In the genomic region with DNA sequence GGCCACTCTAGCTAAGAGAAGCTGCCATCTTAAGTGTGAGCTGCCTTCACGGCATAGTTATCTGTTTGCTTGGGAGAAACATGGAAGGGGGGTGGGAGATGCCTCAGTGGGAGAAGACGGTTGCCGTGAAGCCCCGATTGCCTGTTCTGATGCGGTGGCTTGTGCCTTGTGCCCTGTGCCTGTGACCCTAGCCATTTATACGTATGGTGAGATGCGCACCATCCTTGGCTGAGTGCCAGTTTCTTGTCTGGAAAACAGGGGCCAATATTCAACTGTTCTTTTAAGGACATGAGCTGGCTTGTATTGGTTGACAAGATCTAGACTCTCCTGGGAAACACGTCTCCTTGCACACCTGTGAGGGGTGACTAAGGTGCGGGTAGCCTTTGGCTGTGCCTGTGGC, we compare ENCODE assay signal across 19 mouse cellular contexts.
"Had no signal": no experiment of that assay in that cellular context is flagged by ENCODE, and none has a peak within 500 bp of the region (broad histone marks: within the 10 kb centered on the region; RNA-seq: fewer than 3 reads in every experiment).

No protein-coding gene starts in this region.

- H3K27me3 ChIP-seq: liver, embryonic 13.5 days; liver, embryonic 15.5 days; lung, embryonic 15.5 days; midbrain, embryonic 12.5 days; midbrain, embryonic 15.5 days; neural tube, embryonic 12.5 days; stomach, embryonic 15.5 days had no signal

- H3K4me1 ChIP-seq: liver, embryonic 13.5 days; liver, embryonic 15.5 days; lung, embryonic 15.5 days; midbrain, embryonic 12.5 days; midbrain, embryonic 15.5 days; neural tube, embryonic 12.5 days; stomach, embryonic 15.5 days had no signal

- ATAC-seq: liver, postnatal 0 days; lung, postnatal 0 days; midbrain, embryonic 15.5 days had no signal

- H3K9me3 ChIP-seq: liver, embryonic 13.5 days; liver, embryonic 15.5 days; lung, embryonic 15.5 days; megakaryocyte, embryonic 14.5 days; midbrain, embryonic 12.5 days; midbrain, embryonic 15.5 days; neural tube, embryonic 12.5 days; stomach, embryonic 15.5 days had no signal

- H3K4me3 ChIP-seq: liver, embryonic 13.5 days; liver, embryonic 15.5 days; lung, embryonic 15.5 days; megakaryocyte, embryonic 14.5 days; midbrain, embryonic 12.5 days; midbrain, embryonic 15.5 days; neural tube, embryonic 12.5 days; stomach, embryonic 15.5 days had no signal

- H3K27ac ChIP-seq: liver, embryonic 13.5 days; liver, embryonic 15.5 days; lung, embryonic 15.5 days; macrophage; midbrain, embryonic 12.5 days; midbrain, embryonic 15.5 days; neural tube, embryonic 12.5 days; stomach, embryonic 15.5 days had no signal

- H3K36me3 ChIP-seq: liver, embryonic 13.5 days; liver, embryonic 15.5 days; lung, embryonic 15.5 days; midbrain, embryonic 12.5 days; midbrain, embryonic 15.5 days; neural tube, embryonic 12.5 days; stomach, embryonic 15.5 days had no signal

- H3K4me2 ChIP-seq: liver, embryonic 11.5 days; liver, embryonic 13.5 days; liver, embryonic 15.5 days; lung, embryonic 15.5 days; midbrain, embryonic 12.5 days; midbrain, embryonic 15.5 days; neural tube, embryonic 12.5 days; stomach, embryonic 15.5 days had no signal

- DNase-seq: liver, embryonic 13.5 days; liver, postnatal 0 days; lung, adult 2 months; lung, postnatal 14 days; lung, postnatal 36 days; right cerebral cortex, postnatal 14 days; thymus, adult 2 months; thymus, postnatal 25 days; thymus, postnatal 4 days had no signal

- H3K9ac ChIP-seq: liver, embryonic 13.5 days; liver, embryonic 15.5 days; liver, postnatal 0 days; lung, embryonic 15.5 days; midbrain, embryonic 12.5 days; midbrain, embryonic 15.5 days; neural tube, embryonic 12.5 days; stomach, embryonic 15.5 days had no signal
